Mouse (Mus musculus): ENCODE measurements at regions not wholly inside any gene's neighbourhood (a gene's known extent, or its start where the extent isn't known, plus 50 kb on each side); places are given as distances from the start of the nearest gene placed in this dataset.

GRCm38 (mm10) chr5:58987754-58988153 is 1270.0 kb downstream of the Pcdh7 start:
- 85% methylated on average over 1 of the region's 1 CpGs for WGBS (ENCODE audit: insufficient replicate concordance)
- H3K27me3 ChIP-seq (ENCODE audit: insufficient read depth, low read length): no peaks in the 10 kb centered on the region

More at GRCm38 (mm10) chr5:58987754-58988153, 1270.0 kb downstream of the Pcdh7 start:
- Histone ChIP-seq H3K27ac (ENCODE audit: low read depth) (no peak overlapping the region), H3K9ac (replicated peaks) (no peak overlapping the region), H3K4me2 (ENCODE audit: low read depth, low read length) (no peak overlapping the region), H3K36me3 (replicated peaks; ENCODE audit: insufficient read depth, low read length) (no peaks in the 10 kb centered on the region), H3K4me1 (ENCODE audit: insufficient read depth) (no peaks in the 10 kb centered on the region), H3K9me3 (ENCODE audit: low read length) (no peaks in the 10 kb centered on the region), H3K4me3 (ENCODE audit: low read depth, low read length) (no peak overlapping the region)
- no peak for ATAC-seq
- TF ChIP-seq CTCF (IDR thresholded peaks at IDR 0.05; ENCODE audit: low read depth) (no peak), EP300 (IDR thresholded peaks at IDR 0.05; ENCODE audit: low read depth) (no peak)
- DNase-seq: no peak

Data from liver, postnatal 0 days (tissue).